Mouse (Mus musculus) spleen, adult 2 months (tissue): ENCODE data around the gene Pon2. TPM values are rescaled to one million over a fixed set of nuclear protein-coding genes. Genes with fewer than 3 reads are reported as not detected.

ENCODE experiments used
- DNase-seq, 2 experiments: peaks; one replicate each; pipeline versions ENCODE4 v3.0.0 to v3.0.0-alpha.2; 2012 to 2021; ENCODE audit warnings: low spot score in 2 of 2, low read depth in 1 of 2
- H3K27ac ChIP-seq: fragments of 200-500 bp; 2 replicates; pipeline ENCODE4 v1.5.1; 2012; ENCODE audit warnings: low read length, inconsistent platforms; ENCODE audit not compliant: insufficient read depth
- H3K27me3 ChIP-seq: fragments of 200-500 bp; 2 replicates; pipeline ENCODE4 v1.6.1; 2012; ENCODE audit warnings: mild to moderate bottlenecking, moderate library complexity, low read length, inconsistent platforms; ENCODE audit not compliant: control insufficient read depth, insufficient read depth
- H3K36me3 ChIP-seq: fragments of 200-500 bp; 2 replicates; pipeline ENCODE4 v1.6.1; 2012; ENCODE audit warnings: mild to moderate bottlenecking, low read length, inconsistent platforms; ENCODE audit not compliant: control insufficient read depth, insufficient read depth
- H3K4me1 ChIP-seq: fragments of 200-500 bp; 2 replicates; pipeline ENCODE4 v1.6.1; 2011; ENCODE audit warnings: inconsistent platforms; ENCODE audit not compliant: control insufficient read depth, insufficient read depth, insufficient read length
- H3K4me3 ChIP-seq: fragments of 200-500 bp; 2 replicates; pipeline ENCODE4 v1.5.1; 2011; ENCODE audit warnings: mild to moderate bottlenecking, inconsistent platforms; ENCODE audit not compliant: insufficient read depth, insufficient read length; ENCODE audit errors: extremely low read depth
- CTCF ChIP-seq: fragments of 200-500 bp; IDR thresholded peaks from 2 replicates; pipeline ENCODE4 v1.5.1; 2011; ENCODE audit warnings: mild to moderate bottlenecking, inconsistent platforms; ENCODE audit not compliant: insufficient read depth, insufficient read length, insufficient replicate concordance; ENCODE audit errors: extremely low read depth
- POLR2A ChIP-seq: fragments of 200-500 bp; IDR thresholded peaks from 2 replicates; pipeline ENCODE4 v1.6.1; 2011; ENCODE audit warnings: low read depth, low read length, inconsistent platforms
- WGBS: fragments of 180-500 bp; shearing (Covaris S2); methylation state at CpG from one replicate; pipeline ENCODE4 v1.1.7; 2018; 5-methylcytosine and 5-hydroxymethylcytosine counted together
- polyA plus RNA-seq: library from polyadenylated mRNA; depleted of rRNA; stranded (reverse); fragments of >200 nt; gene quantifications from 2 replicates; pipeline ENCODE4 v1.2.3, GENCODE M21; 2012

The Pon2 gene
- polyA plus RNA-seq, 1 experiment, result 9.3 TPM

DNA sequence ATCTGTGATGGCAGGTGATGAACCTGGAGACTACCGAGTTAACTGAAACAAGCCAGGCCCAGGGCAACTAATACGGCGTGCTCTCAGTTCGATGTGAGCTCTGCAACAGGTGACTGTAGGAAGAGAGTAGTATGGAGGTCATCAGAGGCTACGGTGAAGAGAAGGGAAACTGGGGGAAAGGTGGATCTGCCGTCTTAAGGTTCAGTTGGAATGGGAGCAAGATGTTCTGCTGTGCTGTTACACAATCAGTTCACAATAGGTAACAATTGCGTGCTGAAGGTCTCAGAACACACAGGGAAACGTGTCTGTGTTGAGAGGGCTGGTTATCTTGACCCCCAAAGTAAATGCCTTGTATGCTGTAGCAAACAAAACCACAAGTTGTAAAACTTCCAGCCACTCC is 6.7 kb upstream of the Pon2 start:
- DNase-seq, result no peak
- Histone ChIP-seq H3K4me1 (no peaks in the 10 kb centered on the region), H3K27ac (no peak overlapping the region), H3K4me3 (no peak overlapping the region), H3K36me3 (no peaks in the 10 kb centered on the region), H3K27me3 (no peaks in the 10 kb centered on the region)
- TF ChIP-seq CTCF (no peak), POLR2A (no peak)
- WGBS, result 87% methylated on average over 8 of the region's 8 CpGs

GRCm38 (mm10) chr6:5300629-5301028 is 2.4 kb upstream of the Pon2 start:
- TF ChIP-seq POLR2A, result no peak
- TF ChIP-seq CTCF, result no peak
- H3K36me3 ChIP-seq, result no peaks in the 10 kb centered on the region

GRCm38 (mm10) chr6:5299561-5299960 is 1.3 kb upstream of the Pon2 start:
- no peak overlapping the region for H3K27ac ChIP-seq
- DNase-seq, result no peak
- H3K4me3 ChIP-seq, result no peak overlapping the region
- no peaks in the 10 kb centered on the region for H3K36me3 ChIP-seq
- no peaks in the 10 kb centered on the region for H3K27me3 ChIP-seq
- 79% methylated on average over 5 of the region's 5 CpGs for WGBS
- H3K4me1 ChIP-seq, result peaks cover 5% of the 10 kb centered on the region
- TF ChIP-seq CTCF (no peak), POLR2A (no peak)

More at GRCm38 (mm10) chr6:5300629-5301028, 2.4 kb upstream of the Pon2 start:
- no peaks in the 10 kb centered on the region for H3K27me3 ChIP-seq
- no peak overlapping the region for H3K4me3 ChIP-seq
- WGBS, result 92% methylated on average over 8 of the region's 8 CpGs
- H3K4me1 ChIP-seq, result peaks cover 5% of the 10 kb centered on the region
- no peak for DNase-seq
- H3K27ac ChIP-seq, result no peak overlapping the region

DNA sequence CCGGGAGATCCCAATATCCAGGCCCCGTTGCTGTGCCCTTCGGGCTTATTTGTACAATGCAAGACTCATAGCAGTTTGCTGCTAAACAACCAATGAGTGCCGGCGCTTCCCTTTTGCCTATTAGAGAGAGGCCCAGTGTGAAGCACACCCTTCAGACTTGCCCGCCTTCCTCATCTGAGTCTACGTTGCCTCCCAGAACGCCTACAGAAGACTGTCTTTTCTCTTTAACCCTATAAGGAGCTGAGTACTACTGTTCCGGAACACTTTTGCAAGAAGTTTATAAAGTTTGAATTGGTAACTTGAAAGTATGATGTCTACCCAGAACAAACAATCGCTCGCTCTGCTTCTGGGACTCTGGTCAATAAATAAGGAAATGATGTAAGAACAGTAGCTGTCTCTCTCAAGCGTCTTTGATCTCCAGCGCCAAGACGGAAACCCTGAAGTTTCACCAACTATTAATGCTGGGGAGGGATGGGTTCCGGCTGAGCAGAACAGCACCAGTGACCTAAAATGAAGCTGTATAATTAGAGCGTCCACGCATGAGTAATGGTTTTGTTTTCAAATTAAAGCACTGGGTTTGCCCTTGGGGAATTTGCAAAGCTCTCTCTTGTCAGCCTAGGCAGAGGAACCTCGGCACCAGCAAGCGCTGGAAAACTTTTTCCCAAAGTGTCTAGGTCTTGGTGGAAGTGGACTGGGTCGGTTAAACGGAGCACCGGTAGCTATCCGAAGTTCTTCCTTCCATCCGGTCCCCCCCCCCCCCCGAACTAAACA is 749 bp downstream of the Pon2 start:
- under 1% methylated on average over 24 of the region's 25 CpGs for WGBS
- Histone ChIP-seq H3K27ac (peak overlapping the region; percentile 100), H3K27me3 (no peaks in the 10 kb centered on the region), H3K4me1 (peaks cover 5% of the 10 kb centered on the region), H3K4me3 (peak overlapping the region; percentile 97), H3K36me3 (no peaks in the 10 kb centered on the region)
- peak; percentile 49 to 64 for DNase-seq
- TF ChIP-seq POLR2A, result no peak
- TF ChIP-seq CTCF, result no peak

- Histone ChIP-seq H3K36me3 (no peaks in the 10 kb centered on the region), H3K4me3 (no peak overlapping the region), H3K27me3 (no peaks in the 10 kb centered on the region), H3K27ac (no peak overlapping the region), H3K4me1 (peaks cover 5% of the 10 kb centered on the region)
- TF ChIP-seq POLR2A (no peak), CTCF (no peak)
- DNase-seq, result no peak
- 91% methylated on average over 7 of the region's 7 CpGs for WGBS
Measured at GRCm38 (mm10) chr6:5296067-5296466, 2.2 kb downstream of the Pon2 start.

- WGBS, result 86% methylated on average over 16 of the region's 16 CpGs
- no peak overlapping the region for H3K4me3 ChIP-seq
Measured at GRCm38 (mm10) chr6:5294659-5295449, 3.4 kb downstream of the Pon2 start.

More at GRCm38 (mm10) chr6:5294659-5295449, 3.4 kb downstream of the Pon2 start:
- TF ChIP-seq CTCF (no peak), POLR2A (no peak)
- no peak overlapping the region for H3K27ac ChIP-seq
- no peak for DNase-seq
- H3K27me3 ChIP-seq, result no peaks in the 10 kb centered on the region
- H3K4me1 ChIP-seq, result peaks cover 5% of the 10 kb centered on the region
- no peaks in the 10 kb centered on the region for H3K36me3 ChIP-seq
